Mouse (Mus musculus) thymus, postnatal 25 days (tissue): ENCODE data around the gene Tfpt.
"Not testable (repeated sequence)": the region's sequence is repeated elsewhere in the genome, so short reads cannot be mapped to it uniquely, and the experiment has no call there.

Experiments
- DNase-seq: peaks from one replicate; pipeline ENCODE4 v3.0.0; 2022

The Tfpt gene

GRCm38 (mm10) chr7:3571847-3572246 lies 57.9 kb downstream of the Tfpt start:
- no peak for DNase-seq

GRCm38 (mm10) chr7:3570580-3570979 lies 59.1 kb downstream of the Tfpt start:
- DNase-seq, result not testable (repeated sequence)
